Mouse (Mus musculus) thymus, adult 2 months (tissue): ENCODE data around the gene Klhl33.

Experiments used
- CTCF ChIP-seq: fragments of 200-500 bp; IDR thresholded peaks from 2 replicates; pipeline ENCODE4 v1.5.1; 2012; ENCODE audit warnings: mild to moderate bottlenecking, control low read depth, low read length, moderate library complexity, borderline replicate concordance; ENCODE audit not compliant: control insufficient read depth, poor library complexity, insufficient read depth; ENCODE audit errors: extremely low read depth
- POLR2A ChIP-seq: fragments of 200-500 bp; IDR thresholded peaks from 2 replicates; pipeline ENCODE4 v1.6.1; 2012; ENCODE audit warnings: mild to moderate bottlenecking, low read length, control low read depth, moderate library complexity; ENCODE audit not compliant: control insufficient read depth, poor library complexity, insufficient read depth; ENCODE audit errors: extremely low read depth

- TF ChIP-seq CTCF (no peak), POLR2A (no peak)
These were observed 20.9 kb downstream of the Klhl33 start for GRCm38 (mm10) chr14:50876236-50876950.
